Mouse (Mus musculus) midbrain, postnatal 0 days (tissue): ENCODE measurements at regions not wholly inside any gene's neighbourhood (a gene's known extent, or its start where the extent isn't known, plus 50 kb on each side); places are given as distances from the start of the nearest gene placed in this dataset.

Source experiments
- ATAC-seq: fragments of 200-750 bp; cut with Nextera tagmentation; 2 replicates; pipeline ENCODE4 v1.8.0; 2017; ENCODE audit warnings: moderate number of reproducible peaks, mild to moderate bottlenecking, moderate TSS enrichment, moderate library complexity; ENCODE audit not compliant: low FRiP score
- DNase-seq: peaks from one replicate; pipeline ENCODE4 v3.0.0-alpha.2; 2015; ENCODE audit warnings: low spot score
- H3K27ac ChIP-seq: fragments of 300-500 bp; sonication (generic); 2 replicates; pipeline ENCODE4 v1.5.1; 2014; ENCODE audit warnings: low read depth, mild to moderate bottlenecking, low read length, mixed read lengths
- H3K27me3 ChIP-seq: fragments of 300-500 bp; sonication (generic); 2 replicates; pipeline ENCODE4 v1.6.1; 2014; ENCODE audit warnings: low read length, control low read depth, mixed read lengths; ENCODE audit not compliant: insufficient read depth
- H3K36me3 ChIP-seq: fragments of 300-500 bp; sonication (generic); 2 replicates; pipeline ENCODE4 v1.6.1; 2014; ENCODE audit warnings: low read length, control low read depth, mixed read lengths; ENCODE audit not compliant: insufficient read depth
- H3K4me1 ChIP-seq: fragments of 300-500 bp; sonication (generic); 2 replicates; pipeline ENCODE4 v1.6.1; 2014; ENCODE audit warnings: mild to moderate bottlenecking, control low read depth, antibody characterized with exemption, low read length, mixed read lengths; ENCODE audit not compliant: insufficient read depth
- H3K4me2 ChIP-seq: fragments of 300-500 bp; sonication (generic); 2 replicates; pipeline ENCODE4 v1.6.1; 2014; ENCODE audit warnings: low read depth, mild to moderate bottlenecking, low read length, mixed read lengths; ENCODE audit not compliant: poor library complexity, severe bottlenecking
- H3K4me3 ChIP-seq: fragments of 300-500 bp; sonication (generic); 2 replicates; pipeline ENCODE4 v1.5.1; 2014; ENCODE audit warnings: low read depth, mild to moderate bottlenecking, low read length, moderate library complexity
- H3K9ac ChIP-seq: fragments of 300-500 bp; sonication (generic); replicated peaks from 2 replicates; pipeline ENCODE4 v1.6.1; 2014; ENCODE audit warnings: mild to moderate bottlenecking, low read length, moderate library complexity, mixed read lengths; ENCODE audit not compliant: poor library complexity, severe bottlenecking
- H3K9me3 ChIP-seq: fragments of 300-500 bp; sonication (generic); 2 replicates; pipeline ENCODE4 v1.6.1; 2016; ENCODE audit warnings: low read length, control low read depth
- CTCF ChIP-seq: IDR thresholded peaks from 2 replicates; pipeline ENCODE4 v1.5.1; 2016; ENCODE audit warnings: antibody characterized with exemption, mild to moderate bottlenecking
- WGBS: fragments of 180-500 bp; shearing (Covaris S2); extraction: QIAGEN DNeasy Blood & Tissue Kit; methylation state at CpG from one replicate; pipeline ENCODE4 v1.1.7; 2014; 5-methylcytosine and 5-hydroxymethylcytosine counted together

DNA sequence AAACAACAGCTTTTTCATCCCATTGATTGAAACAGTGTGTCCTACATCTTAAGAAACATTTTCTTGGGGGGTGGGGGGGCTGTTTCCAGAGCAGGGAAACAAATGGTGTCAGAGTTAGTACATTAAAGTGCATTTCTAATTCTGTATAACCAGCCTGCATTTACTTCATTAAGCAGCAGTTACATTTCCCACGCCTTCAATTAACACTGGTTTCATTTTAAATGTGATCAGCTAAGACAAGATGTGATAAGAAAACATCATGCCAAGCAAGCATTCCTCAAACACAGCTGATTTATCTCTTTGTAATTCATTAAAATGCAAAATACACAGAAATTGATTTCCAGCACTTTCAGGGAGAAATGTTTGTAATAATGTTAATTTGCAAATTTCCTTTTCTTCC is 122.0 kb downstream of the Olfr1505 start:
- H3K4me2 ChIP-seq, result no peak overlapping the region
- no peak for TF ChIP-seq CTCF
- no peaks in the 10 kb centered on the region for H3K9me3 ChIP-seq
- no peaks in the 10 kb centered on the region for H3K27me3 ChIP-seq
- H3K4me3 ChIP-seq, result no peak overlapping the region
- 54% methylated on average over 1 of the region's 1 CpGs for WGBS
- no peak overlapping the region for H3K9ac ChIP-seq
- ATAC-seq, result no peak
- H3K36me3 ChIP-seq, result no peaks in the 10 kb centered on the region
- no peak for DNase-seq
- no peak overlapping the region for H3K27ac ChIP-seq
- H3K4me1 ChIP-seq, result no peaks in the 10 kb centered on the region

DNA sequence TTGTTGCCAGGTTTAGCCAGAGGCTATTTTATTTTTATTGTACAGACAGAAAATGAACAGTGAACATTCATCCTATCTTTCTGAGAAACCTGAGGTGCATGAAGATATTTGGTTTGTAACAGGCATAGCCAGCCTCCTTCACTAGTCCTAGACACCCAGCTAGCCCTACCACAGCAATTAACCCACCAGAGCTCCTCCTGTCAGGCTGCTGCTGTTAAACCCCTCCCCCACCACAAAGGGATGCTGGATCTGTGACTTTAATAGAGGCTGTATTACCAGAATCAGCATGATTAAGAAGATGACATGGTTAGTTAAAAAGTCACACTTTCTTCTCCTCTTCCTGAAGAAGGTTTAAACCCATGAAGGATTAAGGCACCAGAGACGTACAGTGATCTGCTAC is 122.5 kb downstream of the Olfr1505 start:
- Histone ChIP-seq H3K4me3 (no peak overlapping the region), H3K4me1 (no peaks in the 10 kb centered on the region), H3K27ac (no peak overlapping the region), H3K9ac (no peak overlapping the region), H3K27me3 (no peaks in the 10 kb centered on the region), H3K4me2 (no peak overlapping the region), H3K36me3 (no peaks in the 10 kb centered on the region), H3K9me3 (no peaks in the 10 kb centered on the region)
- ATAC-seq (no peak), DNase-seq (no peak)
- TF ChIP-seq CTCF, result no peak
- 37% methylated on average over 1 of the region's 1 CpGs for WGBS

DNA sequence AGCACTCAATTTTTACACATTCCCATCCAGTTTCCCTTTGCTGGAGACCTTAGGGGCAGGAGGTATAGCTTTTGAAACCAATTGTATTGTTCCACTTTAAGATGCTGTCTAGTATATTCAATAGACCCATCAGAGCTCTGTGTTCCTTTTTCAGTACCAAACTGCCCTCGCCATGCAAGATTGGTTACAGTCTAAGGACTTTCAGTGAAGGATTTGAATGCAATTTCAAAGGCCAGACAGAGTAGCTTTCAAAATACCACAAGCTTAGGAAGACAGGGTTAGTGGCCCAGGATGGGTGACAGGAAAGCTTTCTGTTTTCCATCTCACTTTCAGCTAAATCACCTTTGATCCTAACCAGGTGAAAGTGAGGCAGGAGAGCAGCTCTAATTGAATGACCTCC is 123.4 kb downstream of the Olfr1505 start:
- Histone ChIP-seq H3K27ac (no peak overlapping the region), H3K9ac (no peak overlapping the region), H3K4me2 (no peak overlapping the region), H3K4me1 (no peaks in the 10 kb centered on the region), H3K36me3 (no peaks in the 10 kb centered on the region), H3K27me3 (no peaks in the 10 kb centered on the region), H3K4me3 (no peak overlapping the region), H3K9me3 (no peaks in the 10 kb centered on the region)
- no peak for DNase-seq
- ATAC-seq, result no peak
- no peak for TF ChIP-seq CTCF
- 31% methylated on average over 1 of the region's 1 CpGs for WGBS

DNA sequence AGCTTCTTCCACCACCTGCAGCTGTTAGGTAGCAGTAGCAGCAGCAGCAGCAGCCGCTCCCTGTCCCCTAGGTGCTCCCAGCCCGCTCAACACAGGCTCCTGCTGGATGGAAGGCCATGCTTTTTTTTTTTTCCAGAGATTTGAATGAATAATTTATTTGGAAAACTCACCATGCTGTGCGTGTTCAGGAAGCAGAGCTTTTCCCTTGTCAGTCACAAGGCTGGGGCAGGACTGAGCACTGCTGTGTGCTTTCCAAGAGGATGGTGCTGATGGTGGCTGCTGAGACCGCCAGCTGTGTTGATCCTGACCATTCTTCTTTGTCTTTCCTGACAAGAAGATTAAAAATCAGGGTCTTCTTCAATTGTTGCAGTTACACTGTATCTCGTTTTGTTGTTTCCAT is 129.4 kb downstream of the Olfr1505 start:
- Histone ChIP-seq H3K4me1 (no peaks in the 10 kb centered on the region), H3K9ac (no peak overlapping the region), H3K4me3 (no peak overlapping the region), H3K4me2 (no peak overlapping the region), H3K9me3 (no peaks in the 10 kb centered on the region), H3K27me3 (no peaks in the 10 kb centered on the region), H3K27ac (no peak overlapping the region), H3K36me3 (no peaks in the 10 kb centered on the region)
- 26% methylated on average over 5 of the region's 5 CpGs for WGBS
- no peak for TF ChIP-seq CTCF
- ATAC-seq (no peak), DNase-seq (no peak)

DNA sequence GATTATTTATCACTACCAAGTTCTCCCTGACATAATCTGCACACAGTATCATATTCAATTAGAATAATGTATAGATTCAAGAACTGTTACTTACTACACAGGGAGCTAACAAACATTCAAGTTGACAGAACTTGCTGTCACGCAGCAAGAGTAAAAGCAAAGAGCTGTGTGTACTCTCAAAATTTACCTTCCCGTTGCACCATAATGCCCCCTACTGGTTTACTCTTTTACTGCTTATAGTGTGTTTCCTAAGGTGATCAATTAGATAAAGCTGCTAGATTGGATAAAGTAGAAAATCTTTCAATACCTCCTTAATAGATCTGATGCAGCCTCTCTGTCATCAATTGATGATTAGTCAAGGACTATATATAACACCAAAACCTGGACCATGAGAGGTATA is 132.1 kb downstream of the Olfr1505 start:
- DNase-seq, result no peak

DNA sequence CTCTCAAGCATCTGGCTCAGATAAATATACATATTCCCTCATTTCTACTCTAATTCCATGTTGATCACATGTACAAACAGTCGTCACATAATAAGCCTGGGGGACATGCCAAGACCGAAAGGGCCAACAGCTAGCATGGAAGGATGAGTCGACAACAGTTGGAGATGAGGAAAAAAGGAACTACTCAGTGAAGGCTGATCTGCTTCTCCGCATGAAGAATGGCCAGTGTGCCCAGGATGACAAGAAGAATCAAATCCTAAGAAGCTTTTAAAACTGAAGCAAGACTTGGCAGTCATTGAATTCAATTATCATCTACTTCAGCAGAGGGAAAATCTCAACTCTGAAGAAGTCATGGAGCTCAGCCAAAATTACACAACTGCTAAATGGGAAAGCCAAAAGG is 138.7 kb downstream of the Olfr1505 start:
- WGBS, result 66% methylated on average over 4 of the region's 4 CpGs
- H3K27me3 ChIP-seq, result no peaks in the 10 kb centered on the region

More for the DNA sequence above, 132.1 kb downstream of the Olfr1505 start:
- H3K27ac ChIP-seq, result no peak overlapping the region
- H3K4me1 ChIP-seq, result no peaks in the 10 kb centered on the region
- no peaks in the 10 kb centered on the region for H3K27me3 ChIP-seq
- peak; percentile 28 for TF ChIP-seq CTCF
- H3K9ac ChIP-seq, result no peak overlapping the region
- ATAC-seq, result no peak
- WGBS, result 55% methylated on average over 2 of the region's 2 CpGs
- H3K9me3 ChIP-seq, result no peaks in the 10 kb centered on the region
- H3K36me3 ChIP-seq, result no peaks in the 10 kb centered on the region
- H3K4me2 ChIP-seq, result no peak overlapping the region
- H3K4me3 ChIP-seq, result no peak overlapping the region

More for the DNA sequence above, 138.7 kb downstream of the Olfr1505 start:
- no peak for TF ChIP-seq CTCF
- Histone ChIP-seq H3K27ac (no peak overlapping the region), H3K36me3 (no peaks in the 10 kb centered on the region), H3K9me3 (no peaks in the 10 kb centered on the region), H3K4me2 (no peak overlapping the region), H3K4me3 (no peak overlapping the region), H3K9ac (no peak overlapping the region), H3K4me1 (no peaks in the 10 kb centered on the region)
- ATAC-seq (no peak), DNase-seq (no peak)
